Mouse (Mus musculus): ENCODE measurements at regions not wholly inside any gene's neighbourhood (a gene's known extent, or its start where the extent isn't known, plus 50 kb on each side); places are given as distances from the start of the nearest gene placed in this dataset.
A peak's percentile ranks its signal among the peaks of the same experiment; 100 is the strongest.

- DNase-seq (ENCODE audit: low read depth, low spot score), result no peak
Measured at GRCm38 (mm10) chrX:10984894-10985293, 270.1 kb downstream of the Mid1ip1 start.

GRCm38 (mm10) chrX:10991871-10992210 is 277.0 kb downstream of the Mid1ip1 start:
- no peak for DNase-seq (ENCODE audit: low read depth, low spot score)

- DNase-seq (ENCODE audit: low read depth, low spot score), result no peak
Measured at GRCm38 (mm10) chrX:10992211-10993004, 277.6 kb downstream of the Mid1ip1 start.

- no peak for DNase-seq (ENCODE audit: low read depth, low spot score)
Measured at GRCm38 (mm10) chrX:10993005-10993377, 278.2 kb downstream of the Mid1ip1 start.

- DNase-seq (ENCODE audit: low read depth, low spot score), result no peak
Measured at GRCm38 (mm10) chrX:10994910-10995309, 280.1 kb downstream of the Mid1ip1 start.

- DNase-seq (ENCODE audit: low read depth, low spot score), result no peak
Measured at GRCm38 (mm10) chrX:11001180-11001579, 286.4 kb downstream of the Mid1ip1 start.

GRCm38 (mm10) chrX:11039278-11039677 is 259.8 kb upstream of the H2al1a start:
- no peak for DNase-seq (ENCODE audit: low read depth, low spot score)

- DNase-seq (ENCODE audit: low read depth, low spot score), result no peak
Measured at GRCm38 (mm10) chrX:11046769-11047168, 252.3 kb upstream of the H2al1a start.

- DNase-seq (ENCODE audit: low read depth, low spot score), result no peak
Measured at GRCm38 (mm10) chrX:11082171-11082570, 216.9 kb upstream of the H2al1a start.

GRCm38 (mm10) chrX:11082845-11083244 is 216.2 kb upstream of the H2al1a start:
- no peak for DNase-seq (ENCODE audit: low read depth, low spot score)

GRCm38 (mm10) chrX:11086257-11087072 is 212.6 kb upstream of the H2al1a start:
- DNase-seq (ENCODE audit: low read depth, low spot score), result no peak

GRCm38 (mm10) chrX:11087913-11088312 is 211.1 kb upstream of the H2al1a start:
- DNase-seq (ENCODE audit: low read depth, low spot score), result no peak

GRCm38 (mm10) chrX:11088506-11088905 is 210.6 kb upstream of the H2al1a start:
- DNase-seq (ENCODE audit: low read depth, low spot score), result no peak

- DNase-seq (ENCODE audit: low read depth, low spot score), result no peak
Measured at GRCm38 (mm10) chrX:11090432-11090831, 208.6 kb upstream of the H2al1a start.

- no peak for DNase-seq (ENCODE audit: low read depth, low spot score)
Measured at GRCm38 (mm10) chrX:11097581-11098254, 201.3 kb upstream of the H2al1a start.

GRCm38 (mm10) chrX:11098366-11098765 is 200.7 kb upstream of the H2al1a start:
- DNase-seq (ENCODE audit: low read depth, low spot score), result no peak

- DNase-seq (ENCODE audit: low read depth, low spot score), result no peak
Measured at GRCm38 (mm10) chrX:11099146-11100087, 199.6 kb upstream of the H2al1a start.

GRCm38 (mm10) chrX:11100935-11101334 is 198.1 kb upstream of the H2al1a start:
- no peak for DNase-seq (ENCODE audit: low read depth, low spot score)

GRCm38 (mm10) chrX:11131253-11131652 is 167.8 kb upstream of the H2al1a start:
- DNase-seq (ENCODE audit: low read depth, low spot score), result no peak

- DNase-seq (ENCODE audit: low read depth, low spot score), result peak; percentile 14
Measured at GRCm38 (mm10) chrX:11139971-11140421, 159.1 kb upstream of the H2al1a start.

GRCm38 (mm10) chrX:11141294-11141693 is 157.8 kb upstream of the H2al1a start:
- DNase-seq (ENCODE audit: low read depth, low spot score), result no peak
